Mouse (Mus musculus) forelimb bud, embryonic 11.5 days (tissue): ENCODE results near the gene Nutf2.

ENCODE experiments used
- DNase-seq: peaks from one replicate; pipeline ENCODE4 v3.0.0-alpha.2; 2012; ENCODE audit warnings: low read depth, low spot score

Nutf2 gene

DNA sequence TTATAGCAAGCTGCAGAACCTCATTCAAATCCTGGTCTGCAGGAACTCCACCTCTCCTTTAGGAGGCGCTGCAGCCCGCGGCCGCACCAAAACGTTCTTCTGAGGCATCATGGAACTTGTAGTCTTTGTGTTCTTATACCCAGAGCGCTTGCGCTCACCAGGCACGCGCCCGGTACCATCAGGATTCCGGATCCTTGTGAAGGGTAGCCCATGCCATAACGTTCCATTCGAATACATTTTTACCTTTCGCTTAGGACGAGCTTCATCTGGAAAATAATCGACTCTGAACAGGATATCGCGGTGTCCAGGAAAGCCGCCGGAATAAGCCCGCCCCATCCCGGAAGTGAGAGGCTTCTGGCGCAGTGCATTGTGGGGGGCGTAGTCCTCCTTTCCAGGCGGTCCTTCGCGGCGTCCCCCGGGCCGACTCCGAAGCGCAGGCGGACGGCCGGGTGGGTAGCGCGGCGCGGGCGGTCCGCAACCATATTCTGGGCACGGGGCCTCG, 5.6 kb upstream of the Nutf2 start, which contains the start of gene Thap11:
TSS of gene Thap11 (plus strand) at position 418 of the 502 bp plus-strand sequence.
- peak; percentile 93 for DNase-seq

DNA sequence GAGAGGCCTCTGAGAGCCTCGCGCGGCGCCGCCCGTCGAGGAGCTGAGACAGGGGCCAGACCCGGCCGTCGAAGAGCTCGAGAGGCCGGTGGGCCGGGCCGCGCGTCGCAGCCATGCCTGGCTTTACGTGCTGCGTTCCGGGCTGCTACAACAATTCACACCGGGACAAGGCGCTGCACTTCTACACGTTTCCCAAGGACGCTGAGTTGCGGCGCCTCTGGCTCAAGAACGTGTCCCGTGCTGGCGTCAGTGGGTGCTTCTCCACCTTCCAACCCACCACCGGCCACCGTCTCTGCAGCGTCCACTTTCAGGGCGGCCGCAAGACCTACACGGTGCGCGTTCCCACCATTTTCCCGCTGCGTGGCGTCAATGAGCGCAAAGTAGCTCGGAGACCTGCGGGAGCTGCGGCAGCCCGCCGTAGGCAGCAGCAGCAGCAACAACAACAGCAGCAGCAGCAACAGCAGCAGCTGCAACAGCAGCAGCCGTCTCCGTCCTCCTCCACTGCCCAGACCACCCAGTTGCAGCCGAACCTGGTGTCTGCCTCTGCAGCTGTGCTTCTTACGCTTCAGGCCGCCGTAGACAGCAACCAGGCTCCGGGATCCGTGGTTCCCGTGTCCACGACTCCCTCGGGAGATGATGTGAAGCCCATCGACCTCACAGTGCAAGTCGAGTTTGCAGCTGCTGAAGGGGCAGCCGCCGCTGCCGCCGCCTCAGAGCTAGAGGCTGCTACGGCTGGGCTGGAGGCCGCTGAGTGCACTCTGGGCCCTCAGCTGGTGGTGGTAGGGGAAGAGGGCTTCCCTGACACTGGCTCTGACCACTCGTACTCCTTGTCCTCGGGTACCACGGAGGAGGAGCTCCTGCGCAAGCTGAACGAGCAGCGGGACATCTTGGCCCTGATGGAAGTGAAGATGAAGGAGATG, 4.9 kb upstream of the Nutf2 start:
- DNase-seq = peak; percentile 32

DNA sequence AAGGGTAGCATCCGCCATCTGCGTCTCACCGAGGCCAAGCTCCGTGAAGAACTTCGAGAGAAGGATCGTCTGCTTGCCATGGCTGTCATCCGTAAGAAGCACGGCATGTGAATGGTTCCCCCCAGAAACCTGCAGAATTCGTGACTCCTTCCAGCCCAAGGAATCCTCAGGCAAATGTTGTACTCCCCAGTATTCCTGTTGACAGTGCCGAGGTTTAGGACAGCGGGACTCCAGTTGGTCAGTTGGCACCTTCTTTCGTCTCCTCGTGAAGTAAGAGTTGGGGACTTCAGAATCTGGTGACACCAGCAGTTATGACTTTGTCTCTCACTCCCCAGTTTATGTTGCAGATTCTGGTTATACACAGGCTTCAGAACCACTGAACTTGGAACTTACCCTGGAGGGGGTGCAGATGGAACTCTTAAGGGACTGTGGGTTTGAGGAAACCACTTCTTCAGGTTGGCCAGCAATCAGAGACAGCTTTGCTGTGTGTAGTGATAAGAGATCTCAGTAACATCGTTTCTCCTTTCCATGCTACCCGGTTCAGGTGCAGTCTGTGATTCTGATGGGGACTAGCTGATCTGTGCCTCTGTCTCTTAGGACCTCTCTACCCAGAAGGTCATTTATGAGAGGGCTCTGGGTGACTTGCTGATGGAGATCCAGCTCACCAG, 4.1 kb upstream of the Nutf2 start:
- DNase-seq = no peak

DNA sequence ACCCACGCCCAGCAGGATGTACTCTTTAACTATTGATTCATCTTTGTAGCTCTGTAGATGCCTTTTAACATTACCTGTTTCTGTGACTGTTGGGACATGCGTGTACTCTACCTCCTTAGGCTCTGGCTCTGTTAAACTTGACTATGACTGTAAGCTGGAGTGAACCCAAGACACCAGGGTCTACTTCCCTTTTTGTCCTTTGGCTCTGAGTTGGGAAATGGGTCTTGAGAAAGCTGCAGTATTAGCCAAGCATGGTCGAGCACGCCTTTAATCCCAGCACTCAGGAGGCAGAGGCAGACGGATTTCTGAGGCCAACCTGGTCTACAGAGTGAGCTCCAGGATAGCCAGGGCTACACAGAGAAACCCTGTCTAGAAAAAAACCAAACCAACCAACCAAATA, 1.9 kb upstream of the Nutf2 start:
- DNase-seq = no peak

DNA sequence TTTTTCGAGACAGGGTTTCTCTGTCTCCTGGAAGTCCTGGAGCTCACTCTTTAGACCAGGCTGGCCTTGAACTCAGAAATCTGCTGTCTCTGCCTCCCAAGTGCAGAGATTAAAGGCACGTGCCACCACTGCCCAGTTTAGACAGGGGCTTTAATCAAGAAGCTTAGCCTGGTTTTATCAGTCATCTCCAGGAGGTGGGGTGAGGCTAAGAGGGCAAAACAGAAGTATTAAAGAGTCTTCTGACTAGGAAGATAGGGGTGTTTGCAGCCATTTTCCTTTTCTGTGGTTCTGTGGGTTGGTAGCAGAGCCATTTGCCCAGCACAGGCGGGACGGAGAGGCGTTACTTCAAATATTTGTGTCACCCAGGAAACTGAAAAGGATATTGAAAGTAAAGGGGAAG, 1.1 kb upstream of the Nutf2 start:
- no peak for DNase-seq

DNA sequence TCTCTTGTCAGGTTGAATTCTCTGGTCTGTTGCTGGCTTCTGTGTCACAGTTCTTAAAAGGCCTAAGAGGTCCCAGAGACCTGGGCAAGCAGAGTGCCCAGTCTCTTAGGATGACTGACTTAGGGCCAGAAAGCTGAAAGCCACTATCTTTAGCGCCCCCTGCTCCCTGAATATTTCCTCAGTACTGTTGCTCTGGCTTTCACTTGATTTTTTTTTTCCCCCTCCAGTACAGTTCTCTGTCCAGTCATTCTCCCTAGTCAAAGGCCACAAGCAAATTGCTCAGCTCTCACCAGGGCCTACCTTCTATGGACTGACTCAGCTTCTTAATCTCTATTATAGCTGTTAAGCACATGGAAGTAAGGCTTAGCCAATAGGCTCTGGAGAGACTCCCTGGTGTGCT, 1.6 kb downstream of the Nutf2 start:
- DNase-seq = no peak

DNA sequence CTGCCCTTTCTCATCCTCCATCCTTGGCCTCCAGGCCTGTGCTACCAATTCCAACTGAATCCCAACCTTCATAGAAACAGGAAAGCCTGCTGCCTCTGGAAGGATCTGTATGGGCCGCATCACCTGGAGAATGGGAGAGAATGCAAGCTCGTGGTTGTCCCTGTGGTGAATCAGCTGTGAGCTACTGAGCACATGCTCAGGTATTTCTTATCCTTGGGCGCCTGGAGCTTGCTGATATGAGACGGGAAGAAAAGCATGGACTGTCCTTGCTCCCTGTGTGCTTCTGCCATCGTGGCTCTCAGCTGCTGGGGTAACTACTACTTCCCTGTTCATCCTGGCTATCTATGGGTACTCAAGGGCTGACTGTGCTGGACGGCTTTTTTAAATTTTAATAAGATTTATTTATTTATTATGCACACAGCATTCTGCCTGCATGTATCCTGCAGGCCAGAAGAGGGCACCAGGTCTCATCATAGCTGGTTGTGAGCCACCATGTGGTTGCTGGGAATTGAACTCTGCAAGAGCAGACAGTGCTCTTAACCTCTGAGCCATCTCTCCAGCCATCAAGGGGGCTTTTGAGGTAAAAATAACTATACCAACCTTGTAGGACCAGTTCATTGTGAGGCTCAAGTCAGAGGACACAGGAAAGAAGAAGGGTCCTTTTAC, 6.1 kb downstream of the Nutf2 start:
- DNase-seq = no peak

DNA sequence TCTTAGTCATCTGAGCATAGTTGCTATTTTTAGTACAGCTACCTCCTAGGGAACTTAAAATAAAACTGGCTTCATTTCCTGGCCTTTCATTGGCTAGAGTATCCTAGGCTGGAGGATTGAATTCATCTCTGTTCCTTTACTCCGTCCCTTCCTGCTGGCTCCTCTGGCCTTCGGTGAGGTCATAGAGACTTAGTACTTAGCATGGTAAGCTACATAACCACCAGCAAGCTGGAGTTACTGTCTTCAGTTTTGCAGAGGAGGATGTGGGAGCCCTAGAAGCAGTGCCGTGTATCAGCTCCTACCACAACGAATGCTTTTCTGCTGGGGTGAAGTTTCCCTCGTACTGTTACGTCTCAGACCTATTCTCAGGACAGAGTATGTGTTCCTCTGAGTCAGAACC, 13.9 kb downstream of the Nutf2 start:
- no peak for DNase-seq

DNA sequence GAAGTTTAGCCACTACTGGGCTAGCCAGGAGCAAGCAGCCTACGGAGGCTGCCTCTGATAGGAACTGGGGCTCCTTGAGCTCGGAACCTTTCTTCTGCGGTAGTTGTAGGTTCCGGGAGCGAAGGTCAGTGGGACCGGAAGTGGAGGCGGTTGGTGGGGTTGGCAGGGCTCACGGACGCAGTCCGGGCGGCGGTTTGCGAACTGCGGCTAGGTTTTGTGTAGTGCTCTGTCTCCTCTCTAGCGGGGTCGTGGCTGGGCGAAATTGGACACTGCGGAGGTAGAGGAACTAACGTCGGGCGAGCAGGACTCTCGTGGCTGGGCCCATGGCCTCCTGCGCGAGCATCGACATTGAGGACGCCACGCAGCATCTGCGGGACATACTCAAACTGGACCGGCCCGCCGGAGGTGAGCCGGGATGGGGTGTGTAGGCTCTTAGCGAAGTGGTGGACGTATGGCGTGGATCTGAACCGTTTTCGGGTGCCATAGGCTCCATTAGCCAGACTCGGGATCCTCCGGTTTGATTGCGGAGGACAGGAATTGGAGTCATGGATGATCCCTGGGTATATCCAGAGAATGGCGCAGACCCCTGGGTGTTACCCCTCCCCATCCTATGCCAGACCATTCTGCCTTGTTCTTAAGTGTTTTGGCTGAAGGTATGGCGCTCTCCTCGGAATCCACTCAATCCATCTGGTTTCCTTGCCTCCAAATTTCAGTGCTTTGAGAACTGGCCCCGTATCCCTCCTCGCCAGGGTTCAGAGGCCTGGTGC, 20.6 kb downstream of the Nutf2 start, which contains the start of gene Edc4:
TSS of gene Edc4 (plus strand) at position 128 of the 767 bp plus-strand sequence.
- peak; percentile 90 for DNase-seq

DNA sequence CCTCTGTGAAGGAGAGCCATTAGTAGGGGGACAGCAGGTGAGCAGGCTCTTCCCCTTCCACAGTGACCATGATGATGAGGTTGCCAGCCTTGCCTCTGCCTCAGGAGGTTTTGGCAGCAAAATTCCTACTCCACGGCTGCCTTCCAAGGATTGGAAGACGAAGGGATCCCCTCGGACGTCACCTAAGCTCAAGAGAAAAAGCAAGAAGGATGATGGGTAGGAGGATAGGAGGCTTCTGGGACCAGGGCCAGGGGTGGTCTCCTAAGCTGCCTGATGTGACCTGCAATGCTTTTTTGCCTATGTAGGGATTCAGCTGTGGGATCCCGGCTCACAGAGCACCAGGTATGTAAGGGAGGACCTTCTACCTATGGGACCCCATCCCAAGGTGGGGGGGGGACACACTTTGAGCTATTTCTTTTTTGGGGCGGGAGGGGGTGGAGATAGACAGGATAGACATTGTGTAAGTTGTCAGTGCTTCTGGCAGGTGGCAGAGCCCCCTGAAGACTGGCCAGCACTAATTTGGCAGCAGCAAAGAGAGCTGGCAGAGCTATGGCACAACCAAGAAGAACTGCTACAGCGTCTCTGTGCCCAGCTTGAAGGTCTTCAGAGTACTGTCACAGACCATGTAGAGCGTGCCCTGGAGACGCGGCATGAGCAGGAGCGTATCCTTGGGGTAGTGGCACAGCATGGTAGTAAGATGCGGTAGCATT, 29.5 kb downstream of the Nutf2 start:
- DNase-seq = no peak

DNA sequence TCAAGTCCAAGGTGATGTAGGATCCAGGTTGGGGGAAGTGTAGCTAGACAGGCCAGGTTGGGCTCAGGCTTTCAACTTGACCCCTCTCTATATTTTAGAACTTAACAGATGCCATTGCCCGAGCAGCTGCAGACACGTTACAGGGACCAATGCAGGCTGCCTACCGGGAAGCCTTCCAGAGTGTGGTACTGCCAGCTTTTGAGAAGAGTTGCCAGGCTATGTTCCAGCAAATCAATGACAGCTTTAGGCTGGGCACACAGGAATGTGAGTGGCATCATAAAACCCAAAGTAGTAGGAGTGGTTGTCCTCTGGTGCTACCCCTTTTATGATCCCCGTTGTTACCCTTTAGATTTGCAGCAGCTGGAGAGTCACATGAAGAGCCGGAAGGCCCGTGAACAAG, 30.5 kb downstream of the Nutf2 start:
- no peak for DNase-seq

DNA sequence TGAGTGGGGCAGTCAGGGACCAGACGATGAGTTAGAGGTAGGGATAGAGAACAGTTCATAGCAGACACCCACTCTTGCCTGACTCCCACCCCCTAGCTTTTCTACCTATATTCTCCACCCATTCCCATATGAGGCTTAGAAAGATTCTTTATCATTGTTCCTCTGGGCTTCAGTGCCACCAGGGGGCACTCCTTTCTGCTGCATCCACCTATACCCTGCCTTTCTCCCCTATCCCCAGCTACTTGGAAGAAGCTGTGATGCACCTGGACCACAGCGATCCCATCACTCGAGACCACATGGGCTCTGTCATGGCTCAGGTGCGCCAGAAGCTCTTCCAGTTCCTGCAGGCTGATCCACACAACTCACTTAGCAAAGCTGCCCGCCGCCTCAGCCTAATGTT, 32.1 kb downstream of the Nutf2 start:
- DNase-seq = no peak

DNA sequence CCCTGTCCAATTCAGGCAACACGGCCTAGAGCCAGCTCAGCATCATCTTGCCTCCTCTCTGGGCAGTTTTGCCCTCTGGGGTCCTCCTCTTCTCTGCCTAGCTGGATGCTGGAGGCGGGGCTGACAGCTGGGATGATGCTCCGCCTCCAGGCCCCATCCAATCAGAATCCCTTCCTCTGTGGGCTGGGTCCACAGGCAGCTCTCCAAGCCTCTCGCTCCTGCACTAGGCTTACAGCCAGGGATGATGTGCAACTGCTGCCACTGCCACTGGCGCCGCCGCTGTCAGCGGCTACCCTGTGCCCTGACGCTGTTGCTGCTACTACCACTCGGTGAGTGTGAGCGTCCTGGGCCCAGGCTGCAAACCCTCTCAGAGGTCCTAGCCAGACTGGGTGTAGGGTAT, 33.0 kb downstream of the Nutf2 start, which contains the start of gene Nrn1l:
TSS of gene Nrn1l (plus strand) at position 229 of the 400 bp plus-strand sequence.
- peak; percentile 70 for DNase-seq

DNA sequence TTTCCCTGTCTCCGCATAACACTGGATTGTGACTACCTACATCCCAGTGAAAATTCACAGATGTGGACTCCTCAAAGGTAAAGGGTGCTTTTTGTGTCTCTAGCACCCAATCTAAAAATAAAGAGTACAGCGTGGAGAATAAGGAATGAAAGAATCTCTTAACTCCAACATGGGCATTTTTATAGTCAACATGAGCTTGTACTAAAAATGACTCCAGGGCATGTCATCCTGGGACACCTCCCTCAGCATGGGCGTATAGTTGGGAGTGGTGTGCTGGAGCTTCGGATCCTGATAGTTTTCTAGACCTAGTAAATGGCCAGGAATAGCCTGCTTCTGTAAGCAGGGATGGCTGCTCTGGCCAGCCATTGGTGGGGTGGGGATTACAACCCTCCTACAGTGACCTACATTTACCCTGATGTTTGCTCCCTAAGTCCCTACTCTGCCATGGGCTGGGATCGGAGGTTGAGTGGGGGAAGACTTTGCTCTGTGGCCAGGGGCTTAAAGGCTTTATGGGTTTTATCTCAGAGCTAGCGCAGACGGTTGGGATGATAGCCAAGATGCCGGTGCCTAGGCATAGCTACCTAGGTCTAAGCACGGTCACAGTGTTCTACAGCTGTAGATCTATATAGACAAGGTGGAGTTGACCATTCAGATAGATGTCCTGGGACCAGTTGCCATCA, 37.6 kb downstream of the Nutf2 start:
- DNase-seq = no peak

DNA sequence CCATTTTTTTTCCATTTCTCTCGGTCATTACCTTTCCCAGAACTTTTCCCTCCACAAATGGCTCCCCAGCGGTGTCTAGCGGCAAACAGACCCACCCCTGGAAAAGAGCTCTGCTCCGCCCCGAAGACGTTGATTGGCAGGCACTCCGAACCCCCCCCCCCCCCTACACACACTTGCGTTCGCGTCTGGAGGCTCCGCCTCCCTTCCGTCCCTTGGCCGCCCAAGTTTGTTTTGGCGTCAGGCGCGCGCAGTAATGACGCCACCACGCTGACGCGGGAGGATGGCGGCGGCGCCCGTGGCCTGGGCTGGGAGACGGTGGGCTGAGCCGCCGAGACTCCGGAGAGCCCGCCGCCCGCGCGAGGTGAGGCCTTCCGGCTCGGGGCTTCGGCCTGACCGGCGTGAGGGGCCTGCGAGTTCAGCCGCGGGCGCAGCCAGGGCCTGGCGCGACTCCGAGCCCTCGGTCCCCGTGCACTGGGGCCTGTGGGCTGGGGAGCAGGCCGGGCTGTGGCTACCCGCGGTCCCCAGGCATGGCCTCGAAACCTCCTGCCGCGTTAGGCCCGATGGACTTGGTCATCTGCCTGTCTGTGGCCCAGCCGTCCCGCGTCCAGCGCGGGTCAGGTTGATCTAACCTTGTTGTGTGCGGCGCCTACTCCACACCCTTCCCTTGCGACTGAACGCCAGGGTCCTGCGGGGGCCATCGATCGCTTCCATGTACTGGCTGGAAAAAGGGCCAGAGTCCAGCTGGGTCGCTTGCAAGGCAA, 40.0 kb downstream of the Nutf2 start, which contains the start of gene Pskh1:
TSS of gene Pskh1 (plus strand) at position 262 of the 761 bp plus-strand sequence.
- peak; percentile 96 for DNase-seq

DNA sequence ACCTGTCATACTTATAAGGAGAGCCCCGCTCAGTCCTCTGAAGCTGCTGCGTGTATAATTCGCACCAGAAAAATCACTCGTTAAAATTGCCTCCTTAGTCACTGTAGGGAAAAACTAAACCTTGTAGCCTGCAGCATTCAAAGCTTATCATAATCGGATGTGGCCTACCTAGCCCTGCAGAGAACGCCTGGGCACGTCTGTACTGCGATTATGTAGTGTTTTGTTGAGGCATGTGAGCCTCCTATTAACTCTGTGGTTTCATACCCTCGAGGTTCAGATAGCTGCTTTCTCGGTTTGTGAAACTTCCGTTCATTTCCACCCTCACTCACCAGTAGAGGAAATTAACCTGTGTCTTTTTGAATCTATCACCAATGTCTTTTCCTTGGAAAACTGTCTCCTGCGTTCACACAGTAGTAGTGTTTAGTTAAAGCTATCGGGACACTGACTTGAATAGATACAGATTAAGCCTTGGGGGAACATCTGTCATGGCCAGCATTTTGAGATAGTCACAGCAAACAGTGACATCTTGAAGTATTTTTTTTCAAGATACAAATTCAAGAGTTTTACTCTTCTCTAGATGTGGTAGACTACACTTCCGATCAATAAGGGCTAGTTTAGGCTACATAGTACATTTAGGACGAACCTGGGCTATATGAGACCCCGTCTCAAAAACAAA, 40.7 kb downstream of the Nutf2 start:
- no peak for DNase-seq

DNA sequence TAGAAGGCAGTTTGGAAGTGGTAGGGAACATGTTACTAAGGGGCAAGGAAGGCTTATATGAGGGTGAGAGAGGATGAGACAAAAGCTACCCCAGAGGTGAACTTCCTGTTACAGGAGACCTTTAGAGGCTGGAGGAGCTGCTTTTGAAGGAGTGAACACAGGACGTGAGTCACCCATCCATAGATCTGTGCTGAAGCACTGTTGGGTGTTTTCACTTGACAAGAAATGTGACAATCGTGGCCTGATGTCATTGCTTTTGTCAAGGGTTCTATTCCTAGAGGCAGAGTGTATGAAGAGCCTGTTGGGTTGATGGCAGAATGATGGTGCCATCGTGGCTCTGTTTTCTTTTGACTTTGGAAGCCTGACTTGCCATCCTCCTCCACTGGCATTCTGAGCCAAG, 59.0 kb downstream of the Nutf2 start:
- DNase-seq = no peak

DNA sequence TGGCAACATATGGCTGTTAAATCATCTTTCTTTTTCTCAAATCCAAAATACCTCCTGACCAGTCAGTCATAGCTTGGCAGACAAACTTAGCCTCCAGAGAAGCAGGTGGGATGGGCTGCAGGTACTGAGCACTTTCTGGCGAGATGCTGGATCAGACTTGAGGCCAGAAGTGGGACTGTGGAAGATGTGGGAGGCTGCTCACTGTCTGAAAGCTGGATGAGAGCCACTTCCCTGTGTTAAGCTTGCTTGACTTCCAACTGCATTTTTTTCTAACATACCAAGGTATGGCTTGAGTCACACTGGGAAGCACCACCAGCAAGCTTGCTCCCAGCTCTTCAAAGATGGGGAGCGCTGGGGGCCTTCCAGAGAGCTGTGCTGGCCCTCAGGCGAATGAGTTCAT, 64.7 kb downstream of the Nutf2 start:
- DNase-seq = no peak
